Mouse (Mus musculus) cerebellum, postnatal 10 days (tissue): ENCODE data around the gene Cdk4.

ENCODE experiments used
- DNase-seq, 2 experiments: peaks; one replicate each; pipeline ENCODE4 v3.0.0; 2021; ENCODE audit warnings: mixed read lengths in 2 of 2

Cdk4 gene

DNA sequence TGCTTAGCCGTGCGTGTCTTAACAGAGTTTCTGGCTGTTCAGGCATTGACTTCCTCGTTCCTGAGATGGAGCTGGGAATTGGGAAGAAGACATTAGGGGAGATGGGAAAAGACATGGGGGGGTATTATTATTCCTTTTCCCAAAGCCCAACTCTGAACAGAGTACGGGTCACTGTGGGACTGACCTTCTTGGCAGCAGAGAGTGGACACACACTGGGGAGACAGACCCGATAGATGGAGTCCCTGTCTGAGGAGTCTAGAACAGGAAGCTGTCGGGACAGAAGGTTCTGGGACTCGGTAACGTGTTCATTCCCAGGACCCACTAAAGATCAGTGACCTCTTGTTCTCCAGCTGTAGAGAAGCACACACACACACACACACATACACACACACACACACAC lies 12.3 kb downstream of the Cdk4 start:
- no peak for DNase-seq

GRCm38 (mm10) chr10:127076082-127076481 lies 12.7 kb downstream of the Cdk4 start:
- no peak for DNase-seq

DNA sequence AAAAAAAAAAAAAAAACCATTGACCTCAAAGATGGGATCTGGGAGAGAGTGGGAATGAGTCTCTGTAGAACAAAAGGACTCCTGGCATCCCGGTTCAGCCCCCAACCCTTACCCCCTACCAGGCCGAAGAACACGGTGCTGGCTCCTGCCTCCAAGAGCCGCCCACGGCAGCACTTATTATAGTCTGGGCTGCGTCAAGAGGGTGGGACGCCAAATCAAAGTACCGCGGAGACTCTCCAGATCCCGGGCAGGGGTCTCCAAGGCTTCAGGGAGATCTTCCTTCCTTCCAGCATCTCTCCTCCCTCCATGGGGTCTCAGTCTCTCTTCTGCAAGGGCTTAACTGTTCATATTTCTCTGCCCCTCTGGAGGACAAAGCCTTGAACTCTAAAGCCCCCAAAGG lies 14.2 kb downstream of the Cdk4 start:
- no peak for DNase-seq

DNA sequence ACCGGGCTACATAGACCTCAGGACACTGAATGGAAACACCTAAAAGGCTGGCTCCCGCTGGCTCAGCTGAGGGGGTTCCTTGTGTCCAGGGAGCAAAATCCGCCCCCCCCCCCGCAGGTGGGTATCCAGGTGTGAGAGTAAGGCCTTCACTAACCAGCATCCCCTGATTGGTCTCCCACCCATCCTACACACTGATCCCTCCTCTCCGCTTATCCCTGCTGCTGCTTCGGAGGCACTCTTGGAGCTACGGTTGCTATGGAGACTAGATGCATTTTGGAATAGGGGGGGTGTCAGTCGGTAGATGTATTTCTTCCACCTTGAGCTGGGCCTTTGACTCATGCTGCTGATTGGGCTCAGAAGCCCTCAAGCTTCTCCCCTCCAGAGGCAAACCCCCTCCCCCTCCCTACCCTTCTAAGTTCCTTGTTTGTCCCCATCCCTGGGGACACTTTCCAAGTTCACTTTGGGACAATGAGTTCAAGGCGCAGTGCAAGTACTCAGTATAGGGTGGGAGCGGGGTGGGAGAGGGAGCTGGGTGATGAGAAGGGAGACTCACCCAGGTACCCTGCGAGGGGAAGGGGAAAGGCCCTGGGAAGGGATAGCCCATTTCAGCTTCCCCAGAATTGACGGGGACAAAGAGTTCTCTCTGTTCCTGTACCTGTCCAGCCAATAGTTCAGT lies 14.8 kb downstream of the Cdk4 start:
- DNase-seq, result peak in 1 of 2 experiments; percentile 49

DNA sequence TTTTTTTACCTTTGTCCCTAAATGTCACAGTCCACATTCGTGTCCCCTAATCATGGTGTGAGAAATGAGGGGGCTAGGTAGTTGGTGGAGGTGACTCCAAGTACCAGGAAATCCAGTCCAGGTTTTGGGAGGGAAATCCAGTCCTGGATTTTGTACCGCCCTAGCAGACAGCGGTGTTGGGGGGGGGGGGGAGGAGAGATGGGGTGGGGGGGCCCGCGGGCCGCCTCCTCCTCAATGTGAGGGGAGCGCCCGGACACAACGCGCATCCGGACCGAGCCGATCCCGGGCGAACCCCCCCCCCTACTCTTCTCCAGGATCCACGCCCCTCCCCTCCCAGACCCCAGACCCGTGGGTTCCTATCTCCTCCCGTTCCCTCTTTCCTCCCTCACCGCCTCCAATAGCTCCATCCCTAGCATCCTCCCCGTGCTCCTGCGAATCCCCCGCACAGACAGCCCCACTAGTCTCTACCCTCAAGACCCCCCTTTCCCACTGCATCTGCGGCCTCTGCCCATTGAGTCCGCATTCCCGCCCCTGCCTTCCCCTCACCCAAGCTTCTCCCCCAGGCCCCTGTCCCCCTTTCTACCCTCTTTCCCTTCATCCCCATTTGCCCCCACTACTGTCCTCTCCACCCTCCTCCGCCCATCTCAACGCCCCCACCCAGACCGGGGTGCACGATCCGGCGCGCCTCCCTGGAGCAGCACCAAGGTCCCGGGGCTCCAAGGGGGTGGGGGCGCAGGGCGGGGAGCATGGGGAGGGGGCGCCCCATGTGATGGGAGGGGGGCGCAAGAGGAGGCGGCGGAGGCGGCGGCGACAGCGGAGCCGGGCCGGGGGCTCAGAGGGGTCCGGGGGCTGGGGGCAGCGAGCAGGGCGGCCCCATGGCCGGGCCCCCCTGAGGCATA lies 15.6 kb downstream of the Cdk4 start:
- DNase-seq, result peak; percentile 83 to 87

DNA sequence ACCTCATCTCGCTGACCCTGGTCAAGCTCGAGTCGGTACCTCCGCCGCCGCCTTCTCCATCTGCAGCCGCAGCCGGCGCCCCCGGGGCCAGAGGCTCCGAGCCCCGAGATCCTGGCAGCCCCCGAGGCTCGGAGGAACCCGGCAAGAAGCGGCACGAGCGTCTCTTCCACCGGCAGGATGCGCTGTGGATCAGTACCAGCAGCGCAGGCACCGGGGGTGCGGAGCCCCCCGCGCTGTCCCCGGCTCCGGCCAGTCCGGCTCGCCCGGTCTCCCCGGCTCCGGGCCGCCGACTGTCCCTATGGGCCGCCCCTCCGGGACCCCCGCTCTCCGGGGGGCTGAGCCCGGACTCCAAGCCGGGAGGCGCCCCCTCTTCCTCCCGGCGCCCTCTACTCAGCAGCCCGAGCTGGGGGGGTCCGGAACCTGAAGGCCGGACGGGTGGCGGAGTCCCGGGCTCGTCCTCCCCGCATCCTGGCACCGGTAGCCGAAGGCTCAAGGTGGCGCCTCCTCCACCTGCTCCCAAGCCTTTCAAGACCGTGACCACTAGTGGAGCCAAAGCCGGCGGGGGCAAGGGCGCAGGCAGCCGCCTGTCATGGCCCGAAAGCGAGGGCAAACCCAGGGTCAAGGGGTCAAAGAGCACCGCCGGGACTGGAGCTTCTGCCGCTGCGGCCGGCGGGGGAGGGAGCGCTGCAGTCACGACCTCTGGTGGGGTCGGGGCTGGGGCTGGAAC lies 16.5 kb downstream of the Cdk4 start:
- DNase-seq, result peak; percentile 79 to 80

- peak; percentile 59 to 67 for DNase-seq
These were observed 17.8 kb downstream of the Cdk4 start for GRCm38 (mm10) chr10:127080901-127081780.

DNA sequence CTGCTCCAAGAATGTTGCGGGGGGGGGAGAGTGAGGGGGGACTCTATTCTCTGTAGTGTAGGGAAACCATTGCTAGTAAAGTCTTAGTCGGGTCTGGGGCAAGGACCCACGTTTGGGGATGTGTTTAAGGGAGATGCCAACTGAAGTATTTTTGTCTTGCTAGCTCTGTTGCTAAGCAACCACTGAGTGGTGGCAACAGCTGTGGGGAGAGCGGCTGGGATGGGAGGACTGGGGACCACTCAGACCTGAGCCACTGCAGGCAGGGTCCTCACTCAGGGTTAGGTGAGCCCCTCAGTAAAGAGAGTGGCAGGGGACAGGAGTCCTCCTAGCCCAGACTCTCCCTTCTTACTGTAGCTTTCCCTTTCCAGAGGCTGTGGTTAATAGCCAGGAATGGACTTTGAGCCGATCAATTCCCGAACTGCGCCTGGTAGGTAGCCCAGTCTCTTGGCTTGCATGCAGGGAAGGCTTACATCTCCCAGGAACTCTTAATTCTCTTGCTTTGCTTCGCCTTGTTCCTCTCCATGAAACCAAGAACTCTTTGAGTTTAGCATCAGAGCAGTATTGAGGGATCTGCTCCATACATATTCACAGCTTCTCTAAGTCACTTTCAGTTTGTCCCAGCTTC lies 18.8 kb downstream of the Cdk4 start:
- DNase-seq, result peak in 1 of 2 experiments; percentile 47

- no peak for DNase-seq
These were observed 20.1 kb downstream of the Cdk4 start for GRCm38 (mm10) chr10:127083292-127083914.

- DNase-seq, result peak in 1 of 2 experiments; percentile 54
These were observed 20.6 kb downstream of the Cdk4 start for GRCm38 (mm10) chr10:127083915-127084306.

DNA sequence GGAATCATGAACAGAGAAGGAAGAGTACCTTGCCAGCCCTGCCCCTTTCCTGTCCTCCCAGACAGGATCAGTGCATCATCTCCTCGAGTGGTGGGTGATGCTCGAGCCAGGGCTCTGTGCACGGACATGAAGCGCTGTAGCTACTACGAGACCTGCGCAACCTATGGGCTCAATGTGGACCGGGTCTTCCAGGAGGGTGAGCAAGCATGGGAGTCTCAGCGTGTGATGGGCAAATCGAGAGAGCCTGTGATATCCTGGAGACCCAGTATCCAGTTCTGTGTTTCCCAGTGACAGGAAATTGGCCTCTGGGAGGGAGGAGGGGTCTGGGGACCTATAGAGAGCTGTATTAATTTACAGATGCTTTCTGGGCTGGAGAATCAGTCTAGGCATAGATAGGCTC lies 21.7 kb downstream of the Cdk4 start:
- no peak for DNase-seq

- DNase-seq, result peak in 1 of 2 experiments; percentile 11
These were observed 22.3 kb downstream of the Cdk4 start for GRCm38 (mm10) chr10:127085633-127086032.

GRCm38 (mm10) chr10:127090560-127091411 lies 27.5 kb downstream of the Cdk4 start:
- DNase-seq, result peak; percentile 72 to 76

GRCm38 (mm10) chr10:127091507-127092396 lies 28.4 kb downstream of the Cdk4 start:
- DNase-seq, result peak; percentile 62 to 65

DNA sequence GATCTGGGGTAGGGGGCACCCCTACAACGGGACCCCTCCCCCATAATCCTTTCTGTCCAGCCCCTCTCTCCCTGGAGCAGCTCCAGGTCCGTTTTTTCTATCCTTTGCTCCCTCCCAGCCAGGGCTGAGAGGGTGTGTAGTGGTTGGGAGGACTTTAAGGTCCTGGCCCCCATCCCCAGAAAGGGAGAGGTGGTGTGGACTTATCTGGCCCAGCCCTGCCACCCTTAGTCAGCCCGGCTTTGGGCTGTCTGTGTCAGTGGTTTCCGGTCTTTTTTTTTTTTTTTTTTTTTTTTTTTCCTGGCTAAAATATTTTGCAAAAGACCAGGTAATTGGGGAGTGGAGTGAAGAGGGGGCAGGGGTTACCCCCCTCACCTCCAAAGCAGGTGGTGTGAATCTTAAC lies 29.4 kb downstream of the Cdk4 start:
- DNase-seq, result no peak

DNA sequence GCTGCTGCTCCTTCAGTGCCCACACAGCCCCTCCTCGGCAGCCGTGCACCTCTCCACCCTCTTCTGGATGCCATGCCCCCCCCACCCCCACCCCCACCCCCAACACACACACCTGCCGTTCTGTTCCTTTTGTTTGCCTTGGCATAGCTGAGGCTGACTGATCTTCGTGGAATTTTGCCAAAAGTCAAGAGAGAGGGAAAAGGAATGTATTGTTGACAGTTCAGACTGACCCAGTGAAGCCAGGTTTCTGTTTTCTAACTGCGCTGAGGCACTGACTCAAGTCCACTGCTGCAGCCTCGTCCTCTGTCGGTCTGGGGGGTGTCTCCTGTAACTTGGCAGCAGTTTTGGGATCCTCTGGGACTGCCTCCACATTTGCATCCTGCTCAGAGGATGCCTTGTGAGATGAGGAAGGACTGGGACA lies 31.1 kb downstream of the Cdk4 start:
- DNase-seq, result peak; percentile 40 to 56

DNA sequence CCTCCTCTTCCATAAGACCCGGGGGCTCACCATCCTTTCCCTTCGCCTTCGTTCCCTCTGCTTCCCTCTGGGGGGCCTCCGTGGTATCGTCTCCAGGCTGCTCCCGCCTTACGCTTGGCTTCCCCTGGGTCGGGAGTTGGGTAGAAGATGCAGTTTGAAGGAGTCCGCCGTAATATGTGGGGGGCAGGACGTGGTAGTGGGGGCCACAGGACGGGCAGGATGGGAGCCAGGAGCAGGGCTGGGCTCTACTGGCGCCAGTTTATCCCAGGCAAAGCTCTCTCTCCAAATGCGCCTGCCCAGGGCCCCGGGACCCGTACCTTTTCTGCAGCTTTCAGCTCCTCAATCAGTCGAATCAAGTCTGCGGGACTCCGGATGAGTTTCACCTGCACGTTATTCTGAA lies 35.2 kb downstream of the Cdk4 start:
- DNase-seq, result no peak

GRCm38 (mm10) chr10:127099191-127099590 lies 35.9 kb downstream of the Cdk4 start:
- peak in 1 of 2 experiments; percentile 2 for DNase-seq

DNA sequence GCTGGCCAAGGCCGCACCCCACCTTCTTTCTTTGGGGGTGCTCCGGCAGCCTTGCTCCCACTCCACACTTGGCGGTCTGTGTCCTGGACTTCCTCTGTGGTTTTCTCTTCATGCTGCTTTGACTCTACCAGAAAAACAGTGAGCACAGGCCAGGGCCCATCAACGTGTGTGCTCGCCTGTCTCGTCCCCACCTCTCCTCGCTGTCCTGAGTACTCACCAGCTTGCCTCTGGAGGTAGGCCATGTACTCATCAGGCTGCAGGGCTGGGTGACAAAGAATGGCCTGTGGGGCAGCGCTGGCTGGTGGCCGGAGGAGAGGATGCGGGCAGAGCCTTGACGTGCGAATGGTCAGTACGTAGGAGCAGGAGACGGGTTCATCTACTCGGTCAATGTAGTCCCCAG lies 36.5 kb downstream of the Cdk4 start:
- no peak for DNase-seq
